Mouse (Mus musculus): Measurements from ENCODE around the gene Gm5426. TPM values are rescaled to one million over a fixed set of nuclear protein-coding genes. Genes with fewer than 3 reads are reported as not detected.
"Not testable (repeated sequence)": the region's sequence is repeated elsewhere in the genome, so short reads cannot be mapped to it uniquely, and the experiment has no call there.

Gm5426 gene
- not detected in 2 replicates for polyA plus RNA-seq (2015; fragmentation: Nextera tagmentation; extraction: Ambion mirVana)

DNA sequence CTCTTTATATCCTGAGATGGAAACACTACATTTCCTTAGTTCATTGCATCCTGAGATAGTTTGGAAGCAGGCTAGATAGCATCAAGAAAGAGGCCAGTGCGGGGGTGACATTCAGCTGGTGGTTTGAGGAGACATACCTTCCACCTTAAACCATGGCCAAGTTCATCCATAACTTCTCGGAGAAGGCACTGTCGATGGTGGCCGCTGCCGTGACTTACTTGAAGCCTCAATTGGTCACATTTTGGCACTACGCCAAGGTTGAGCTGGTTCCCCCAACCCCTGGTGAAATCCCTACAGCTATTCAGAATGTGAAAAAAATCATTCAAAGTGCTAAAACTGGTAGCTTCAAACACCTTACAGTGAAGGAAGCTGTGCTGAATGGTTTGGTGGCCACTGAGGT is at the start of gene Gm5426:
Gene Gm5426, plus strand, starts transcription at position 153 of the 400 bp plus-strand sequence.
- H3K4me3 ChIP-seq (ENCODE audit: low read length); H3K27ac ChIP-seq (ENCODE audit: low read length); H3K36me3 ChIP-seq (ENCODE audit: insufficient read depth, low read length); H3K4me1 ChIP-seq (ENCODE audit: insufficient read depth, low read length); H3K27me3 ChIP-seq (ENCODE audit: insufficient read depth, low read length); H3K4me2 ChIP-seq (replicated peaks; ENCODE audit: low read depth, low read length); H3K9me3 ChIP-seq (ENCODE audit: low read length); H3K9ac ChIP-seq (replicated peaks; ENCODE audit: low read length); ATAC-seq (ENCODE audit: low FRiP score, low TSS enrichment): not testable (repeated sequence)
- WGBS: 94% methylated on average over 6 of the region's 6 CpGs

DNA sequence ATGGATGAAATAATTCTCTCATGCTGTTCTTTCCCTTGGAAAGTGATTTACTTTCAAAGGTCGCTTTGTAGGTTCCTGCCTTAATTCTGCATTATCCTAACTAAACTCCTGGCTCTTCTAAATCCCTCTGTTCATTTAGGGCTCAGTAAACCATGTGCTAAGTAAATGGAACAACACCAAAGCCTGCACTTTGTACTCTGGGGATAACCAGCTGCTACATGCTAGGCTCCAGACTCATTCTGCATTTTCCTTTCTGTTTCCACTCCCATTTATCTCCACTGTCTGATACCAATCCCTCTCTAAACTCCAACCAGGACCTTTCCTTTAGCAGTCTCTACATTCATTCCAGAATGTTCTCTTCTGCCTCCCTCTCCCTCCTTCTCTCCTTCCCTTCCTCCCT is 46.7 kb upstream of the Gm5426 start:
- Histone ChIP-seq H3K9me3 (ENCODE audit: low read length) (no peaks in the 10 kb centered on the region), H3K4me3 (ENCODE audit: low read length) (no peak overlapping the region), H3K36me3 (ENCODE audit: insufficient read depth, low read length) (no peaks in the 10 kb centered on the region), H3K4me2 (replicated peaks; ENCODE audit: low read depth, low read length) (no peak overlapping the region), H3K27me3 (ENCODE audit: insufficient read depth, low read length) (no peaks in the 10 kb centered on the region), H3K4me1 (ENCODE audit: insufficient read depth, low read length) (no peaks in the 10 kb centered on the region), H3K27ac (ENCODE audit: low read length) (no peak overlapping the region), H3K9ac (replicated peaks; ENCODE audit: low read length) (no peak overlapping the region)
- WGBS: 77% methylated on average over 1 of the region's 1 CpGs
- ATAC-seq (ENCODE audit: low FRiP score, low TSS enrichment): no peak

DNA sequence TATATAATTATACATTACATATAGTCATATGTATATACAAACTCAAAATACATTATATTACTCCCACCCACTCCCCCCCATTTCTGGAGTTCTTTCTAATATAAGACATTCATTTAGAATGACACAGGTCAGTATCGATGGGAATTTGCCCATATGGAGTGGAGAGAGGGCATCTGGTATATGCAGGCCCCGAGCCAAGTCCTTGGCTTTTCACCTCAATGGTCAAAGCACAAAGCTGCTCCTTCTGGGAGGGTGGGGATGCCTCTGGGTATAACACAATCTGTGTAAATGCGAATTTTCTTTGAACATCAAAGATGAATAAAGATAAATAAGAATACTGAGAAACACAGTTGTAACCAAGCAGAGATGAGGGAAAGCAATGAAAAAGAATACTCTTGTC is 46.0 kb upstream of the Gm5426 start:
- Histone ChIP-seq H3K9ac (replicated peaks; ENCODE audit: low read length) (no peak overlapping the region), H3K4me3 (ENCODE audit: low read length) (no peak overlapping the region), H3K9me3 (ENCODE audit: low read length) (no peaks in the 10 kb centered on the region), H3K27me3 (ENCODE audit: insufficient read depth, low read length) (no peaks in the 10 kb centered on the region), H3K36me3 (ENCODE audit: insufficient read depth, low read length) (no peaks in the 10 kb centered on the region), H3K4me2 (replicated peaks; ENCODE audit: low read depth, low read length) (no peak overlapping the region), H3K4me1 (ENCODE audit: insufficient read depth, low read length) (no peaks in the 10 kb centered on the region), H3K27ac (ENCODE audit: low read length) (no peak overlapping the region)
- no peak for ATAC-seq (ENCODE audit: low FRiP score, low TSS enrichment)
- 84% methylated on average over 3 of the region's 3 CpGs for WGBS

DNA sequence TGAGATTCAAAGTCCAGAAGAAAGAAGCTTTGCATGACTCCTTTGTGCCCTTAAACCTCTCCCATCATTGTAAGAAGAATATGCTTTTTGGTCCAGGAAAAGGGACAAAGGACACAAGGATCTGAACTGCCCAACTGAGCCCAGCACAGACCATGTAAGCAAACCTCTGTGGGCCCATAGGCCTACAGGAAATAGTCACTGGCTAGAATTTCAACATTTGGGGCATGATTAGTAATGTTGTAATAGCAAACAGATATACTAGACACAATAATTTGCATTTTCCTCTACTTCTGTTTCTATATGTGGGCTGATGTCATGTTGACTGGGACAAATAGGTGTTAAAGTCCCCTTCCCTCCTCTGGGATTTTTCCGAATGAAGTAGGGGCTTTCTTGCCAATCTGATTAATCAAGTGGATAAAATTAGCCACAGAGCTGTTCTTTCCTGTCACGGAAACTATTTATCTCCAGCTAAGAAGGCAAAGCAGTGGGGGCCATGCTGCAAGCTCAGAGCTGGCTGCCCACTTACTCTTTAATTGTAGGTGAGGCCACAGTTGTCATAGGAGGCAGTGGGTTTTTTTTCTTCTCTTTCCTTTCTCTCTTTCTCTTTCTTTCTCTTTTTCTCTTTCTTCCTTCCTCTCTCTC is 42.4 kb upstream of the Gm5426 start:
- Histone ChIP-seq H3K36me3 (ENCODE audit: insufficient read depth, low read length) (no peaks in the 10 kb centered on the region), H3K4me1 (ENCODE audit: insufficient read depth, low read length) (no peaks in the 10 kb centered on the region), H3K9ac (replicated peaks; ENCODE audit: low read length) (no peak overlapping the region), H3K4me2 (replicated peaks; ENCODE audit: low read depth, low read length) (no peak overlapping the region), H3K9me3 (ENCODE audit: low read length) (no peaks in the 10 kb centered on the region), H3K27ac (ENCODE audit: low read length) (no peak overlapping the region), H3K4me3 (ENCODE audit: low read length) (no peak overlapping the region), H3K27me3 (ENCODE audit: insufficient read depth, low read length) (no peaks in the 10 kb centered on the region)
- no peak for ATAC-seq (ENCODE audit: low FRiP score, low TSS enrichment)
- WGBS: 53% methylated on average over 2 of the region's 2 CpGs

DNA sequence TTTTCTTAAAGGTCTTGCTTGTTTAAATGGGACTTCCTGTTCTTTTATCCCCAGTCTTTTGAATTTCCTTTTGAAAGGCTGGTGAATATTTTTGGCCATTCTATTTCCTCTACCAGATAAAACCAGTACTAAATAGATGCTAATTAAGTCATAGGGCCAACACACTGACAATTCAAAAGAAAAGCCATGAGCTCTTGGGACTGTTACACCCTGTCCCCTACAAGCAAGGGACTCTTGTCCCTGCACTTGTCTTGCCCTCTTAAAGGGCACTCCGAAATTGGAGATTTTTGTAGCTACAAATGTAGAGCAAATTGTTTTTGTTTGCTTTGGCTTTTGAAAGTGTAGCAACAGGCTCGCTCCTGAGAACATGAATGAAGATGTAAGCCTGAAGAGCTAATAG is 41.8 kb upstream of the Gm5426 start:
- Histone ChIP-seq H3K4me2 (replicated peaks; ENCODE audit: low read depth, low read length) (no peak overlapping the region), H3K4me1 (ENCODE audit: insufficient read depth, low read length) (no peaks in the 10 kb centered on the region), H3K27me3 (ENCODE audit: insufficient read depth, low read length) (no peaks in the 10 kb centered on the region), H3K27ac (ENCODE audit: low read length) (no peak overlapping the region), H3K9ac (replicated peaks; ENCODE audit: low read length) (no peak overlapping the region), H3K36me3 (ENCODE audit: insufficient read depth, low read length) (no peaks in the 10 kb centered on the region), H3K9me3 (ENCODE audit: low read length) (no peaks in the 10 kb centered on the region), H3K4me3 (ENCODE audit: low read length) (no peak overlapping the region)
- 67% methylated on average over 2 of the region's 2 CpGs for WGBS
- ATAC-seq (ENCODE audit: low FRiP score, low TSS enrichment): no peak

DNA sequence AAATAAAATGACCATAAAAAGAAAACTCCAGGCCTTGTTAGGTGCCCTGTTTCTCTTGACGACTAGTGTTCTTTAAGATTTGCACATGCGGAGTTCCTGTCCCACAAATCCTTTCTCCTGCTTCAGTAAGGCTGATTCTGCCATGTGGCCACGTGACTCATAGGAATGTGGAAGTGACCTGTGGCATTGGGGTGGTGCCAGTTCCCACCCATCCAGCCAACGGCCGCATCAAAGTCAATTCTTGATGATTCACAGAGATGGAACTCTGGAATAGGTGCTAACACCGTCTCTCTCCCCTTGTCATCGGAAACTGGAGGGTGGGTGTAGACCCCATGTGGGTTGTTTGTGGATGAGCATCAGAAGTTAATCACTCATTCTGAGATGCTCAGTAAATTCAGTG is 39.7 kb upstream of the Gm5426 start:
- WGBS: 84% methylated on average over 7 of the region's 7 CpGs
- Histone ChIP-seq H3K36me3 (ENCODE audit: insufficient read depth, low read length) (no peaks in the 10 kb centered on the region), H3K4me1 (ENCODE audit: insufficient read depth, low read length) (no peaks in the 10 kb centered on the region), H3K27ac (ENCODE audit: low read length) (no peak overlapping the region), H3K9me3 (ENCODE audit: low read length) (no peaks in the 10 kb centered on the region), H3K4me3 (ENCODE audit: low read length) (no peak overlapping the region), H3K4me2 (replicated peaks; ENCODE audit: low read depth, low read length) (no peak overlapping the region), H3K9ac (replicated peaks; ENCODE audit: low read length) (no peak overlapping the region), H3K27me3 (ENCODE audit: insufficient read depth, low read length) (no peaks in the 10 kb centered on the region)
- no peak for ATAC-seq (ENCODE audit: low FRiP score, low TSS enrichment)

DNA sequence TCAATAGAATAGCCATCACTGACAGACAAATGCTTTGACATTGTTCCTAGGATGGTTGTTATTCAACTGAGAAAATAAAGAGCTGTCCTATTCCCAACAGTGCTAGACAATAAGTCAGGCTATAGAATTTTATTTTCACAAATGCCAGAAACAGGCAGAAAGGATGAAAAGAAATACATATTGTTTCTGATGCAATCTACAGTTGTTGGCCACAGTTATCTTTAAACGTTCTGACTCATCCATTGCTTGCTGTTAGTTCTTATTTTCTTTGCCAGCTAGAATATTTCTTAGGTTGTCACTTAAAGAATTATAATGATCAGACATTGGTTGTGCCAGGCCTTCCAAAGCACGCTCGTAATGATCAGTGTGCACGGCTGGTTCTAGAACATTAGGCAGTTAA is 35.4 kb upstream of the Gm5426 start:
- no peak overlapping the region for H3K9ac ChIP-seq (replicated peaks; ENCODE audit: low read length)
- ATAC-seq (ENCODE audit: low FRiP score, low TSS enrichment): no peak
- no peaks in the 10 kb centered on the region for H3K9me3 ChIP-seq (ENCODE audit: low read length)
- WGBS: 68% methylated on average over 4 of the region's 4 CpGs
- no peaks in the 10 kb centered on the region for H3K4me1 ChIP-seq (ENCODE audit: insufficient read depth, low read length)
- H3K27me3 ChIP-seq (ENCODE audit: insufficient read depth, low read length): no peaks in the 10 kb centered on the region
- no peak overlapping the region for H3K27ac ChIP-seq (ENCODE audit: low read length)
- no peak overlapping the region for H3K4me2 ChIP-seq (replicated peaks; ENCODE audit: low read depth, low read length)
- no peaks in the 10 kb centered on the region for H3K36me3 ChIP-seq (ENCODE audit: insufficient read depth, low read length)
- H3K4me3 ChIP-seq (ENCODE audit: low read length): no peak overlapping the region

DNA sequence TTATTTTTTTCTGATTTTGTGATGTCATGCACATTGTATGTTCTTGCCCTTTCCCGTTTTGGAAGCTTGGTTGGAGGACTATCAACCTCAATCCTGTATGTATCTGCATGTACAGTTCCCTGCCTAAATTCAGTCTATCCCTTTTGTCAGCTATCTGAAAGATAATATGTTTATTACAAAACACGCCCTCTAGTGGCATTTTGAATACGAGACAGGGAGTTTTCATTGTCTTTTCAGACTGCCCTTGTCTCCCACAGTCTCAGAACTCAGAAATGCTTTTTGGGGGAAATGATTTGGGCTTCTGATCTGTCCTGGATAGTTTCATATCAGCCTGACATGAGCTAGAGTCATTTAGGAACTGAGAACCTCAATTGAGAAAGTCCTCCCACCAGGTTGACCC is 32.2 kb upstream of the Gm5426 start:
- H3K27me3 ChIP-seq (ENCODE audit: insufficient read depth, low read length): no peaks in the 10 kb centered on the region
- ATAC-seq (ENCODE audit: low FRiP score, low TSS enrichment): no peak

DNA sequence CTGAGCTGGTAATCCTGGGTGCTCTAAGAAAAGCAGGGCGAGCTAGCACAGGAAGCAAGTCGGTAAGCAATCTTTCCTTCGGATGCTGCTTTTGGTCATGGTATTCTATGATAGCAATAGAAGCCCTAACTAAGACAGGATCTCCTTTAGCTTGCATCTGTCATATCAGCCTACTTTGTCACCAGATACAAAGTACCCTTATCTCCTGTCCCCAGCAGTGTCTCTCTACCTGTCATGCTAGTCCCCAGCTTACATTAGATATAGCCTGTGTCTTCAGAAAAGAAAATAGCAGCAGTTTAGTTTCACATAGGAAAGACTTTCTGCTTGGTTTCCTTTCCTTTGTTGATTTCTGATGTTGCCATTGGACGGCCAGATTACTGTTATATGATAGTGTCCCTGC is 31.8 kb upstream of the Gm5426 start:
- H3K27ac ChIP-seq (ENCODE audit: low read length): no peak overlapping the region
- H3K4me2 ChIP-seq (replicated peaks; ENCODE audit: low read depth, low read length): no peak overlapping the region
- H3K9ac ChIP-seq (replicated peaks; ENCODE audit: low read length): no peak overlapping the region
- no peak for ATAC-seq (ENCODE audit: low FRiP score, low TSS enrichment)
- no peaks in the 10 kb centered on the region for H3K27me3 ChIP-seq (ENCODE audit: insufficient read depth, low read length)
- 87% methylated on average over 4 of the region's 4 CpGs for WGBS
- no peaks in the 10 kb centered on the region for H3K36me3 ChIP-seq (ENCODE audit: insufficient read depth, low read length)
- no peaks in the 10 kb centered on the region for H3K4me1 ChIP-seq (ENCODE audit: insufficient read depth, low read length)
- no peaks in the 10 kb centered on the region for H3K9me3 ChIP-seq (ENCODE audit: low read length)
- H3K4me3 ChIP-seq (ENCODE audit: low read length): no peak overlapping the region

More for the DNA sequence above, 32.2 kb upstream of the Gm5426 start:
- H3K27ac ChIP-seq (ENCODE audit: low read length): no peak overlapping the region
- no peaks in the 10 kb centered on the region for H3K4me1 ChIP-seq (ENCODE audit: insufficient read depth, low read length)
- no peaks in the 10 kb centered on the region for H3K36me3 ChIP-seq (ENCODE audit: insufficient read depth, low read length)
- H3K9me3 ChIP-seq (ENCODE audit: low read length): no peaks in the 10 kb centered on the region
- WGBS: 53% methylated on average over 3 of the region's 3 CpGs
- H3K4me3 ChIP-seq (ENCODE audit: low read length): no peak overlapping the region
- no peak overlapping the region for H3K9ac ChIP-seq (replicated peaks; ENCODE audit: low read length)
- H3K4me2 ChIP-seq (replicated peaks; ENCODE audit: low read depth, low read length): no peak overlapping the region

DNA sequence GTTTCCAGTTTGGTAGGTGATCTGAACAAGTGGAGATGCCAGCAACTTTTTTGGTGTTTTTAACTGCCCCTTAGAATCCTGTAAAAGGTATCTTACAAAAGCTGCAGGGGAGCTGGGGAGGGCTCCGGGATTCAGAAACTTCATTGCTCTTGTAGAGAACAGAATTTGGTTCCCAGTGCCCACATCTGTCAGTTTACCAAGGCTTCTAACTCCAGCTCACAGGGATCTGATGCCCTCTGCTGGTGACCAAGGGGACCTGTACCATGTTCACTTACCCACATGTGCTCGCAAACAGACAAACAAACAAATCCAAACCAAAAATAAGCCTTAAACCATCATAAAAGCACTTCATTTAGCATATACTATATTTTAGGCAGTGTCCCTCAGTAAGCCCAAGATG is 31.3 kb upstream of the Gm5426 start:
- no peaks in the 10 kb centered on the region for H3K9me3 ChIP-seq (ENCODE audit: low read length)
- H3K4me3 ChIP-seq (ENCODE audit: low read length): no peak overlapping the region
- ATAC-seq (ENCODE audit: low FRiP score, low TSS enrichment): no peak
- no peak overlapping the region for H3K4me2 ChIP-seq (replicated peaks; ENCODE audit: low read depth, low read length)
- 94% methylated on average over 2 of the region's 2 CpGs for WGBS
- H3K27ac ChIP-seq (ENCODE audit: low read length): no peak overlapping the region
- H3K36me3 ChIP-seq (ENCODE audit: insufficient read depth, low read length): no peaks in the 10 kb centered on the region
- no peaks in the 10 kb centered on the region for H3K4me1 ChIP-seq (ENCODE audit: insufficient read depth, low read length)
- no peak overlapping the region for H3K9ac ChIP-seq (replicated peaks; ENCODE audit: low read length)
- H3K27me3 ChIP-seq (ENCODE audit: insufficient read depth, low read length): no peaks in the 10 kb centered on the region

Measured in kidney, embryonic 16.5 days (tissue).